Mouse (Mus musculus) spleen, adult 2 months (tissue): ENCODE measurements around the gene Hhex.

ENCODE experiments used
- CTCF ChIP-seq: fragments of 200-500 bp; IDR thresholded peaks from 2 replicates; pipeline ENCODE4 v1.5.1; 2011; ENCODE audit warnings: mild to moderate bottlenecking, inconsistent platforms; ENCODE audit not compliant: insufficient read depth, insufficient read length, insufficient replicate concordance; ENCODE audit errors: extremely low read depth
- POLR2A ChIP-seq: fragments of 200-500 bp; IDR thresholded peaks from 2 replicates; pipeline ENCODE4 v1.6.1; 2011; ENCODE audit warnings: low read depth, low read length, inconsistent platforms

DNA sequence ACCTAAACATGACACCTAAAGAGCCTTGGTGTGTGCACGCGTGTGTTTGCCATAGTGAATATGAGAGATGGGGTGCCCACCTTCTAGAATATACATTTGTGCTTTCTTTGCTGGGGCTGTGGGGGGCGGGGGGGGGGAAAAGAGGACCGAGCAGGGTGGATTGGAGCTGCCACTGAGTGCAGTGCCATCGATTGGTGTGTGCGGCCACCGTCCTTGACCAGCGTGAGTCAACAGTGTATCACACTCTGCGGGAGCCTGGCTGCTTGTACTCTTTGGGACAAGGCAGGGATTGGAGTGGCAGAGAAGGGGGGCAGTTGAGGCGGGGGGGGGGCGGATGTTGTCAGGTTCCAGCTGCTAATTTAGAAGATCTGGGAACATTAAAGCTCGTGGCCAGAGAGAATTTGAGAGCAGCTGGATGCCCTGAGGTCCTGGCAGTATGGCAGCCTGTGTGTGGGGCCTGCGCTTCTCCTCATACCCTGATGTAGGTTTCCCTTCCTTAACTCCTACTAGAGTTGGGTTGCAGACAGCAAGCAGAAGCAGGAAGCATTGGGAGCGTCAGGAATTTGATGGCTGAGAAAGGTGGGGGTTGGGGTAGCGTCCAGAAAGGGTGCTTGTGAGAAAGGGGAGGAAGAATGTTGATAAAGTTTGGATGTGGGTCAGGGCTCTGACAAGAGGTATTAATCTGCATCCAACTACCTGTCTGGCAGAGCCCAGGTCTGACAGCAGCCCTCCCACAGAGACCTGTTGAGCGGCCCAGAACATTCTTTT is 6.3 kb downstream of the Hhex start:
- TF ChIP-seq POLR2A (no peak), CTCF (no peak)
